Mouse (Mus musculus) cerebellum, postnatal 14 days (tissue): Measurements from ENCODE around the gene Pelp1.
"Not testable (repeated sequence)": the region's sequence is repeated elsewhere in the genome, so short reads cannot be mapped to it uniquely, and the experiment has no call there.

ENCODE experiments used
- DNase-seq, 2 experiments: peaks; one replicate each; pipeline ENCODE4 v3.0.0; 2021; ENCODE audit warnings: mixed read lengths in 2 of 2

The Pelp1 gene

GRCm38 (mm10) chr11:70419486-70419885, 9.7 kb upstream of the Pelp1 start:
- no peak for DNase-seq

GRCm38 (mm10) chr11:70418199-70418598, 8.4 kb upstream of the Pelp1 start:
- DNase-seq = no peak

- DNase-seq = peak; percentile 86 to 93
These were observed 4.1 kb upstream of the Pelp1 start for GRCm38 (mm10) chr11:70413961-70414360.

- DNase-seq = no peak
These were observed 2.8 kb upstream of the Pelp1 start for GRCm38 (mm10) chr11:70412591-70412990.

- DNase-seq = no peak
These were observed 439 bp upstream of the Pelp1 start for GRCm38 (mm10) chr11:70410297-70410643.

- no peak for DNase-seq
These were observed 6.2 kb downstream of the Pelp1 start for GRCm38 (mm10) chr11:70403598-70403997.

GRCm38 (mm10) chr11:70389421-70389820, 20.4 kb downstream of the Pelp1 start:
- peak; percentile 8 to 20 for DNase-seq

- no peak for DNase-seq
These were observed 22.4 kb downstream of the Pelp1 start for GRCm38 (mm10) chr11:70387436-70387835.

GRCm38 (mm10) chr11:70384136-70384535, 25.7 kb downstream of the Pelp1 start:
- DNase-seq = no peak

GRCm38 (mm10) chr11:70381330-70381729, 28.5 kb downstream of the Pelp1 start:
- no peak for DNase-seq

- DNase-seq = no peak
These were observed 29.3 kb downstream of the Pelp1 start for GRCm38 (mm10) chr11:70380478-70381005.

GRCm38 (mm10) chr11:70376054-70376453, 33.8 kb downstream of the Pelp1 start:
- DNase-seq = no peak

- DNase-seq = no peak
These were observed 35.5 kb downstream of the Pelp1 start for GRCm38 (mm10) chr11:70374302-70374701.

GRCm38 (mm10) chr11:70372849-70373557, 36.8 kb downstream of the Pelp1 start:
- DNase-seq = no peak

- DNase-seq = no peak
These were observed 37.4 kb downstream of the Pelp1 start for GRCm38 (mm10) chr11:70372396-70372795.

GRCm38 (mm10) chr11:70368626-70369025, 41.2 kb downstream of the Pelp1 start:
- DNase-seq = not testable (repeated sequence)

GRCm38 (mm10) chr11:70367701-70368100, 42.1 kb downstream of the Pelp1 start:
- DNase-seq = not testable (repeated sequence)

GRCm38 (mm10) chr11:70351868-70352267, 58.0 kb downstream of the Pelp1 start, which contains the start of gene Alox15:
Alox15 (minus strand) TSS chr11:70352031.
- DNase-seq = no peak

GRCm38 (mm10) chr11:70348630-70349029, 61.2 kb downstream of the Pelp1 start:
- no peak for DNase-seq

GRCm38 (mm10) chr11:70347861-70348260, 62.0 kb downstream of the Pelp1 start:
- no peak for DNase-seq

GRCm38 (mm10) chr11:70345546-70345945, 64.3 kb downstream of the Pelp1 start:
- no peak for DNase-seq

GRCm38 (mm10) chr11:70345061-70345460, 64.8 kb downstream of the Pelp1 start:
- DNase-seq = no peak
